Mouse (Mus musculus) forebrain, embryonic 14.5 days (tissue): Measurements from ENCODE around the gene Tm4sf1. TPM values are rescaled to one million over a fixed set of nuclear protein-coding genes. Genes with fewer than 3 reads are reported as not detected.

ENCODE experiments used
- ATAC-seq: fragments of 200-750 bp; cut with Nextera tagmentation; 2 replicates; pipeline ENCODE4 v1.8.0; 2017; ENCODE audit warnings: mild to moderate bottlenecking, moderate library complexity
- DNase-seq: peaks from one replicate; pipeline ENCODE4 v3.0.0-alpha.2; 2015; ENCODE audit warnings: low spot score
- H3K27ac ChIP-seq: fragments of 300-500 bp; sonication (generic); 2 replicates; pipeline ENCODE4 v1.5.1; 2014; ENCODE audit warnings: low read depth, mild to moderate bottlenecking, control low read depth, low read length, moderate library complexity
- H3K27me3 ChIP-seq: fragments of 300-500 bp; sonication (generic); replicated peaks from 2 replicates; pipeline ENCODE4 v1.6.1; 2014; ENCODE audit warnings: low read length, control low read depth, mixed read lengths; ENCODE audit not compliant: control insufficient read depth, insufficient read depth
- H3K36me3 ChIP-seq: fragments of 300-500 bp; sonication (generic); 2 replicates; pipeline ENCODE4 v1.6.1; 2014; ENCODE audit warnings: low read length, control low read depth; ENCODE audit not compliant: control insufficient read depth, insufficient read depth
- H3K4me1 ChIP-seq: fragments of 300-500 bp; sonication (generic); 2 replicates; pipeline ENCODE4 v1.6.1; 2014; ENCODE audit warnings: antibody characterized with exemption, low read length, control low read depth; ENCODE audit not compliant: control insufficient read depth, insufficient read depth
- H3K4me2 ChIP-seq: fragments of 300-500 bp; sonication (generic); 2 replicates; pipeline ENCODE4 v1.6.1; 2014; ENCODE audit warnings: mild to moderate bottlenecking, control low read depth, low read length
- H3K4me3 ChIP-seq: fragments of 300-500 bp; sonication (generic); 2 replicates; pipeline ENCODE4 v1.5.1; 2014; ENCODE audit warnings: low read depth, low read length, control low read depth
- H3K9ac ChIP-seq: fragments of 300-500 bp; sonication (generic); 2 replicates; pipeline ENCODE4 v1.6.1; 2014; ENCODE audit warnings: mild to moderate bottlenecking, low read length, control low read depth, moderate library complexity
- H3K9me3 ChIP-seq: fragments of 300-500 bp; sonication (generic); replicated peaks from 2 replicates; pipeline ENCODE4 v1.6.1; 2016; ENCODE audit warnings: low read length, control low read depth, mixed read lengths; ENCODE audit not compliant: control insufficient read depth
- WGBS: fragments of 180-500 bp; shearing (Covaris S2); extraction: QIAGEN DNeasy Blood & Tissue Kit; methylation state at CpG from one replicate; pipeline ENCODE4 v1.1.7; 2014; 5-methylcytosine and 5-hydroxymethylcytosine counted together
- polyA plus RNA-seq: library from polyadenylated mRNA; unstranded; fragments of >200 nt; fragmentation: Nextera tagmentation; extraction: Ambion mirVana; gene quantifications from 2 replicates; pipeline ENCODE4 v1.2.1, GENCODE M21; 2014

Tm4sf1 gene
- polyA plus RNA-seq, 1 experiment from 2014 or later, result 20.9 TPM

- H3K36me3 ChIP-seq, result no peaks in the 10 kb centered on the region
- ATAC-seq (no peak), DNase-seq (no peak)
- H3K4me2 ChIP-seq, result no peak overlapping the region
- no peak overlapping the region for H3K27ac ChIP-seq
- 75% methylated on average over 4 of the region's 4 CpGs for WGBS
- no peak overlapping the region for H3K4me3 ChIP-seq
- no peaks in the 10 kb centered on the region for H3K27me3 ChIP-seq
- no peaks in the 10 kb centered on the region for H3K9me3 ChIP-seq
- H3K9ac ChIP-seq, result no peak overlapping the region
- H3K4me1 ChIP-seq, result no peaks in the 10 kb centered on the region
Measured at GRCm38 (mm10) chr3:57293925-57294324, 7.9 kb downstream of the Tm4sf1 start.

DNA sequence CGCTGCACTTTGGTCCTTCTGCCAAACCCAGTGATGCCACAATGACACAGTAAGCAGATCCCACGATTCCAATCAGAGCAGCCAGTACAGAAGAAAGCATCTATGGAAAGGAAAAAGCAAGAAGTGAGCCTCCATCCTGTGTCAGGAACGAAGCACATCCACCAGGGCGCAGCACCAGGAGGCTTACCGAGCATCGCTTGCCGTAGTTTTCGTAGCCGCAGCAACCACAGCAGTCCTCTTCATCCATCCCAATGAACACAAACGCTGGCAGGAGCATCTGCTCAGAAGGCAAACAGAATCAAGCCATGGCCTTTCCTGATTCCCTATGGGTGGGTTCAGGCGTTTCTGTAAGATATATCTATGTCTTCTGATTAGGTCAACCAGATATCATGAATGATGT, 9.0 kb downstream of the Tm4sf1 start:
- Histone ChIP-seq H3K9ac (no peak overlapping the region), H3K4me3 (no peak overlapping the region), H3K36me3 (no peaks in the 10 kb centered on the region), H3K27me3 (no peaks in the 10 kb centered on the region), H3K4me2 (no peak overlapping the region), H3K9me3 (no peaks in the 10 kb centered on the region), H3K27ac (no peak overlapping the region), H3K4me1 (0 out of 2 replicates have a peak, but pooled peaks cover 3% of the 10 kb centered on the region)
- WGBS, result 74% methylated on average over 11 of the region's 11 CpGs
- no peak for ATAC-seq
- DNase-seq, result no peak

GRCm38 (mm10) chr3:57288944-57289491, 12.8 kb downstream of the Tm4sf1 start:
- DNase-seq (no peak), ATAC-seq (no peak)
- Histone ChIP-seq H3K9ac (no peak overlapping the region), H3K4me2 (no peak overlapping the region), H3K4me3 (no peak overlapping the region), H3K27ac (no peak overlapping the region), H3K9me3 (no peaks in the 10 kb centered on the region), H3K36me3 (no peaks in the 10 kb centered on the region), H3K4me1 (0 out of 2 replicates have a peak, but pooled peaks cover 3% of the 10 kb centered on the region), H3K27me3 (no peaks in the 10 kb centered on the region)
- 88% methylated on average over 1 of the region's 1 CpGs for WGBS

DNA sequence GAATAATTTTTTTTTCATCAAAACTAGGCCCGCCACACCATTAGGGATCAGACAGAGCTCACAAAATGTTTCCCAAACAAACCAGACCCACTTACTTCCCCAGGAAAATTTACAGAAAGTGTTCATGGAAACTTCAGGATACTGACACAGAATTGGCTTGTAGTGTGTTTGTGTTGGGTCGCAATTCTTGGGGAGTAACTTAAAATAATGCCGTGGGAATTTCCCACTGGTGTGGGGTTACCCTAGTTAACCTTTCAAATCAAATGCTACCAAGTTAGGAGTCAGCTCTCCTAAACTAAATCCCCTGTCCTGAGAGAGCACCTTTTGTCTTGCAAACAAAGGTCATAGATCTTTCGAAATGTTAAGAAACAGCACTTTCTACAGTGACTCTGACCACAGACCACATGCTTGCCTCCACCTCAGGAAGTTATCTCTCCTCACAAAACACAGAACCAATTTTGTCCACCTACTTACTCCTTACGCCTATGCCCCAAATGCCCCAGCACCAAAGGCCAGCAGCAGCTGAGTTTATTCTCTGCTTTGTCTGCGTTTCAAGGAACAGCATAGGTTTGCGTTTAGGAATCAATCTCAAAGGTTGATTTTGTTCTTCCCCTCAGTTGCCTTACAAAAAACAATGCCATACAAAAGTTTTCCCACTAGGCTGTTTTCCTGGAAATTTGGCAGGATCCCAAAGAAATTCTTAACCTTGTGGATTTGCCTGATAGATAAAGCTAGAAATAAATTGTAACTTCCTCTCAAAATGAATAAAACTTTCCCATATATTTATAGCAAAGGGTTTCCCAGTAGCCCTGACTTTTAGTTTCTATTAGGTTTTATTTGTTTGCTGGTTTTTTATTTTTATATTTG, 13.7 kb downstream of the Tm4sf1 start:
- Histone ChIP-seq H3K4me2 (no peak overlapping the region), H3K27ac (no peak overlapping the region), H3K27me3 (no peaks in the 10 kb centered on the region), H3K4me1 (0 out of 2 replicates have a peak, but pooled peaks cover 3% of the 10 kb centered on the region), H3K9ac (no peak overlapping the region), H3K36me3 (no peaks in the 10 kb centered on the region), H3K4me3 (no peak overlapping the region), H3K9me3 (no peaks in the 10 kb centered on the region)
- DNase-seq, result no peak
- no peak for ATAC-seq
- 42% methylated on average over 7 of the region's 7 CpGs for WGBS

DNA sequence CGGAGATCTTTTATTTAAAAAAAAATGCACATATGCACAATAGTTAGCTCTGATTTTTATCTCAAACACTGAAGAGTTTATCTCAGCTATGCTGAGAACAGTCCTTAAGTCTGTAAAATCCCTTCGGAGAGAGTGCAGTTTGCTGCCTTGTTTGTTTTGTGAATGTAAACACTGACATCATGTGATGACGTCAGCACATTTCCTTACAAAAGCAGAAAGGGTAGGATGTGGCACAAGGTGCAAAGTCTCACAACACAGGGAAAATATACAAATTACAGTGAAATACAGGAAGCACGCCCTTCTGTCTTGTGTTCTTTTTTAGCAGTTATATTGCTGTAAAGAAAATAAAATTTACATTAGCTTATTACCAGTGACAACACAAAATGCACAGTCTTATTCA, 14.3 kb downstream of the Tm4sf1 start:
- H3K36me3 ChIP-seq, result no peaks in the 10 kb centered on the region
- H3K9me3 ChIP-seq, result no peaks in the 10 kb centered on the region
- 42% methylated on average over 4 of the region's 4 CpGs for WGBS
- no peak overlapping the region for H3K4me3 ChIP-seq
- H3K27me3 ChIP-seq, result no peaks in the 10 kb centered on the region
- no peak overlapping the region for H3K9ac ChIP-seq
- ATAC-seq, result no peak
- no peak overlapping the region for H3K27ac ChIP-seq
- H3K4me2 ChIP-seq, result no peak overlapping the region
- 0 out of 2 replicates have a peak, but pooled peaks cover 3% of the 10 kb centered on the region for H3K4me1 ChIP-seq
- DNase-seq, result peak; percentile 30

- Histone ChIP-seq H3K4me1 (no peaks in the 10 kb centered on the region), H3K4me3 (no peak overlapping the region), H3K9ac (no peak overlapping the region), H3K9me3 (no peaks in the 10 kb centered on the region), H3K27me3 (no peaks in the 10 kb centered on the region), H3K27ac (no peak overlapping the region), H3K36me3 (no peaks in the 10 kb centered on the region), H3K4me2 (no peak overlapping the region)
- DNase-seq, result no peak
- 89% methylated on average over 4 of the region's 4 CpGs for whole genome bisulfite sequencing
- ATAC-seq, result no peak
Measured at GRCm38 (mm10) chr3:57278225-57278624, 23.6 kb downstream of the Tm4sf1 start.

- WGBS, result 87% methylated on average over 5 of the region's 5 CpGs
- no peak overlapping the region for H3K9ac ChIP-seq
Measured at GRCm38 (mm10) chr3:57277453-57277852, 24.3 kb downstream of the Tm4sf1 start.

GRCm38 (mm10) chr3:57276821-57277220, 25.0 kb downstream of the Tm4sf1 start:
- WGBS, result 82% methylated on average over 3 of the region's 3 CpGs

More at GRCm38 (mm10) chr3:57277453-57277852, 24.3 kb downstream of the Tm4sf1 start:
- no peaks in the 10 kb centered on the region for H3K36me3 ChIP-seq
- no peaks in the 10 kb centered on the region for H3K4me1 ChIP-seq
- no peaks in the 10 kb centered on the region for H3K27me3 ChIP-seq
- ATAC-seq (no peak), DNase-seq (no peak)
- no peak overlapping the region for H3K4me3 ChIP-seq
- no peaks in the 10 kb centered on the region for H3K9me3 ChIP-seq
- H3K27ac ChIP-seq, result no peak overlapping the region
- no peak overlapping the region for H3K4me2 ChIP-seq

DNA sequence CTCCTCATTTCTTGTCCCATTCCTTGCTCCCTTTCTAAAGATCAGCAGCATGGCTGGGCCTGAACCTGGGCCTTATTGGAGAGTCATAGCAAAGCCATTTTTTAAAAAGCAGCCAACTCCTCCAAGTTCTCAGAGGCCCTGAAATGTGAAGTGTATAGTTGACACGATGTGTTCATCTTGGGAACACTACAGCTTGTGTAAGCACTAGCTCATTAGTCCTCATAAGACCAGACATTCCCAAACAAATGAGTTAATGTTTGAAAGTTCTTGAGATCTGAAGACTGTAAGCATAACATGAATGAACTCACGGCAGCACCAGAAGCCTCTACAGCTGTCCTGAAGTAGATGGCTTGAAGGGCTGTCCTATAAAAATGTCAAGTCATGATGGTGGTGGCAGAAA, 32.8 kb downstream of the Tm4sf1 start:
- ATAC-seq, result no peak
- Histone ChIP-seq H3K27me3 (no peaks in the 10 kb centered on the region), H3K27ac (no peak overlapping the region), H3K36me3 (no peaks in the 10 kb centered on the region), H3K9me3 (no peaks in the 10 kb centered on the region), H3K4me3 (no peak overlapping the region), H3K4me1 (no peaks in the 10 kb centered on the region), H3K4me2 (no peak overlapping the region), H3K9ac (no peak overlapping the region)
- WGBS, result 77% methylated on average over 2 of the region's 2 CpGs
- no peak for DNase-seq

More at GRCm38 (mm10) chr3:57276821-57277220, 25.0 kb downstream of the Tm4sf1 start:
- H3K36me3 ChIP-seq, result no peaks in the 10 kb centered on the region
- H3K4me3 ChIP-seq, result no peak overlapping the region
- no peaks in the 10 kb centered on the region for H3K27me3 ChIP-seq
- no peak overlapping the region for H3K9ac ChIP-seq
- no peaks in the 10 kb centered on the region for H3K9me3 ChIP-seq
- ATAC-seq, result no peak
- no peak overlapping the region for H3K27ac ChIP-seq
- no peak for DNase-seq
- H3K4me1 ChIP-seq, result no peaks in the 10 kb centered on the region
- no peak overlapping the region for H3K4me2 ChIP-seq
